Mouse (Mus musculus): ENCODE results near the gene Cblb. TPM values are rescaled to one million over a fixed set of nuclear protein-coding genes. Genes with fewer than 3 reads are reported as not detected.

Gene Cblb
- total RNA-seq, 2 experiments from 2014 or later = 10.4 to 19.2 TPM

GRCm38 (mm10) chr16:52067632-52068516, 36.8 kb downstream of the Cblb start:
- intact Hi-C loops (cut with DNase I; ENCODE audit: low total_unique reads) = no loop called here
- no peak for DNase-seq

- intact Hi-C loops (cut with DNase I; ENCODE audit: low total_unique reads) = no loop called here
- no peak for DNase-seq
Observed at GRCm38 (mm10) chr16:52068517-52068874, 37.5 kb downstream of the Cblb start.

GRCm38 (mm10) chr16:52069648-52070047, 38.6 kb downstream of the Cblb start:
- DNase-seq = no peak
- intact Hi-C loops (cut with DNase I; ENCODE audit: low total_unique reads) = no loop called here

- no peak for DNase-seq
- intact Hi-C loops (cut with DNase I; ENCODE audit: low total_unique reads) = no loop called here
Observed at GRCm38 (mm10) chr16:52070128-52070527, 39.1 kb downstream of the Cblb start.

- intact Hi-C loops (cut with DNase I; ENCODE audit: low total_unique reads) = no loop called here
- no peak for DNase-seq
Observed at GRCm38 (mm10) chr16:52071290-52071689, 40.3 kb downstream of the Cblb start.

- intact Hi-C loops (cut with DNase I; ENCODE audit: low total_unique reads) = no loop called here
- peak; percentile 48 for DNase-seq
Observed at GRCm38 (mm10) chr16:52071766-52072209, 40.8 kb downstream of the Cblb start.

- no peak for DNase-seq
- intact Hi-C loops (cut with DNase I; ENCODE audit: low total_unique reads) = no loop called here
Observed at GRCm38 (mm10) chr16:52076652-52077051, 45.6 kb downstream of the Cblb start.

- intact Hi-C loops (cut with DNase I; ENCODE audit: low total_unique reads) = no loop called here
- no peak for DNase-seq
Observed at GRCm38 (mm10) chr16:52077901-52078300, 46.9 kb downstream of the Cblb start.

GRCm38 (mm10) chr16:52078758-52079474, 47.9 kb downstream of the Cblb start:
- DNase-seq = peak; percentile 50
- intact Hi-C loops (cut with DNase I; ENCODE audit: low total_unique reads) = no loop called here

- no peak for DNase-seq
- intact Hi-C loops (cut with DNase I; ENCODE audit: low total_unique reads) = no loop called here
Observed at GRCm38 (mm10) chr16:52079475-52079823, 48.4 kb downstream of the Cblb start.

GRCm38 (mm10) chr16:52080619-52081395, 49.8 kb downstream of the Cblb start:
- intact Hi-C loops (cut with DNase I; ENCODE audit: low total_unique reads) = no loop called here
- DNase-seq = no peak

GRCm38 (mm10) chr16:52081756-52082155, 50.7 kb downstream of the Cblb start:
- intact Hi-C loops (cut with DNase I; ENCODE audit: low total_unique reads) = no loop called here
- DNase-seq = no peak

- intact Hi-C loops (cut with DNase I; ENCODE audit: low total_unique reads) = no loop called here
- DNase-seq = no peak
Observed at GRCm38 (mm10) chr16:52086793-52087450, 55.9 kb downstream of the Cblb start.

- intact Hi-C loops (cut with DNase I; ENCODE audit: low total_unique reads) = no loop called here
Observed at GRCm38 (mm10) chr16:52089354-52089753, 58.3 kb downstream of the Cblb start.

GRCm38 (mm10) chr16:52090899-52091298, 59.9 kb downstream of the Cblb start:
- intact Hi-C loops (cut with DNase I; ENCODE audit: low total_unique reads) = no loop called here
- DNase-seq = no peak

More at GRCm38 (mm10) chr16:52089354-52089753, 58.3 kb downstream of the Cblb start:
- DNase-seq = no peak

GRCm38 (mm10) chr16:52093325-52094253, 62.6 kb downstream of the Cblb start:
- no peak for DNase-seq
- intact Hi-C loops (cut with DNase I; ENCODE audit: low total_unique reads) = no loop called here

- DNase-seq = peak; percentile 61
- intact Hi-C loops (cut with DNase I; ENCODE audit: low total_unique reads) = no loop called here
Observed at GRCm38 (mm10) chr16:52094735-52095459, 63.9 kb downstream of the Cblb start.

GRCm38 (mm10) chr16:52095643-52096042, 64.6 kb downstream of the Cblb start:
- DNase-seq = peak; percentile 26
- intact Hi-C loops (cut with DNase I; ENCODE audit: low total_unique reads) = no loop called here

Measured in gastrocnemius, postnatal 14 days (tissue).